Mouse (Mus musculus) kidney, postnatal 0 days (tissue): ENCODE data around the gene Fam196b. TPM values are rescaled to one million over a fixed set of nuclear protein-coding genes. Genes with fewer than 3 reads are reported as not detected.
A peak's percentile ranks its signal among the peaks of the same experiment; 100 is the strongest.

Experiments used
- ATAC-seq: fragments of 200-750 bp; cut with Nextera tagmentation; replicated peaks from 2 replicates; pipeline ENCODE4 v1.8.0; 2017; ENCODE audit warnings: low read depth, moderate number of reproducible peaks, moderate TSS enrichment, moderate library complexity; ENCODE audit not compliant: low FRiP score
- DNase-seq: peaks from one replicate; pipeline ENCODE4 v3.0.0-alpha.2; 2016; ENCODE audit warnings: low spot score
- H3K27ac ChIP-seq: fragments of 300-500 bp; sonication (generic); 2 replicates; pipeline ENCODE4 v1.5.1; 2014; ENCODE audit warnings: mild to moderate bottlenecking
- H3K27me3 ChIP-seq: fragments of 300-500 bp; sonication (generic); 2 replicates; pipeline ENCODE4 v1.6.1; 2014; ENCODE audit warnings: low read length, mixed read lengths; ENCODE audit not compliant: insufficient read depth
- H3K36me3 ChIP-seq: fragments of 300-500 bp; sonication (generic); 2 replicates; pipeline ENCODE4 v1.6.1; 2014; ENCODE audit warnings: low read length, mixed read lengths; ENCODE audit not compliant: insufficient read depth
- H3K4me1 ChIP-seq: fragments of 300-500 bp; sonication (generic); replicated peaks from 2 replicates; pipeline ENCODE4 v1.6.1; 2014; ENCODE audit warnings: antibody characterized with exemption, low read length, mixed read lengths; ENCODE audit not compliant: insufficient read depth
- H3K4me2 ChIP-seq: fragments of 300-500 bp; sonication (generic); 2 replicates; pipeline ENCODE4 v1.6.1; 2014; ENCODE audit warnings: mild to moderate bottlenecking, low read length, moderate library complexity, mixed read lengths
- H3K4me3 ChIP-seq: fragments of 300-500 bp; sonication (generic); replicated peaks from 2 replicates; pipeline ENCODE4 v1.5.1; 2014; ENCODE audit warnings: low read depth, low read length
- H3K9ac ChIP-seq: fragments of 300-500 bp; sonication (generic); 2 replicates; pipeline ENCODE4 v1.6.1; 2014; ENCODE audit warnings: low read depth, low read length
- H3K9me3 ChIP-seq: fragments of 300-500 bp; sonication (generic); replicated peaks from 2 replicates; pipeline ENCODE4 v1.6.1; 2016; ENCODE audit warnings: low read length, inconsistent platforms, mixed read lengths
- CTCF ChIP-seq: IDR thresholded peaks from 2 replicates; pipeline ENCODE4 v1.5.1; 2016; ENCODE audit warnings: antibody characterized with exemption, low read depth, mild to moderate bottlenecking, moderate library complexity
- WGBS: fragments of 180-500 bp; shearing (Covaris S2); extraction: QIAGEN DNeasy Blood & Tissue Kit; methylation state at CpG from one replicate; pipeline ENCODE4 v1.1.7; 2014; 5-methylcytosine and 5-hydroxymethylcytosine counted together
- polyA plus RNA-seq: library from polyadenylated mRNA; unstranded; fragments of >200 nt; fragmentation: Nextera tagmentation; extraction: Ambion mirVana; gene quantifications from 2 replicates; pipeline ENCODE4 v1.2.1, GENCODE M21; 2015

Gene Fam196b
- polyA plus RNA-seq, 1 experiment from 2014 or later = 0.21 TPM

- WGBS = 58% methylated on average over 5 of the region's 5 CpGs
- no peak overlapping the region for H3K9ac ChIP-seq
- no peaks in the 10 kb centered on the region for H3K27me3 ChIP-seq
- ATAC-seq (no peak), DNase-seq (no peak)
- no peak overlapping the region for H3K4me2 ChIP-seq
- TF ChIP-seq CTCF = no peak
- no peaks in the 10 kb centered on the region for H3K9me3 ChIP-seq
- no peak overlapping the region for H3K27ac ChIP-seq
- H3K4me1 ChIP-seq = no peaks in the 10 kb centered on the region
- no peaks in the 10 kb centered on the region for H3K36me3 ChIP-seq
- no peak overlapping the region for H3K4me3 ChIP-seq
Measured at GRCm38 (mm10) chr11:34406850-34407249, 92.2 kb downstream of the Fam196b start.

- Histone ChIP-seq H3K36me3 (no peaks in the 10 kb centered on the region), H3K4me3 (no peak overlapping the region), H3K27ac (no peak overlapping the region), H3K9ac (no peak overlapping the region), H3K27me3 (no peaks in the 10 kb centered on the region), H3K9me3 (no peaks in the 10 kb centered on the region), H3K4me2 (no peak overlapping the region), H3K4me1 (no peaks in the 10 kb centered on the region)
- no peak for TF ChIP-seq CTCF
- no peak for DNase-seq
- 55% methylated on average over 9 of the region's 9 CpGs for WGBS
- ATAC-seq = no peak
Measured at GRCm38 (mm10) chr11:34415884-34416618, 101.4 kb downstream of the Fam196b start.

- H3K4me1 ChIP-seq = no peaks in the 10 kb centered on the region
- TF ChIP-seq CTCF = no peak
- H3K9ac ChIP-seq = no peak overlapping the region
- H3K27me3 ChIP-seq = no peaks in the 10 kb centered on the region
- ATAC-seq (no peak), DNase-seq (no peak)
- H3K4me2 ChIP-seq = no peak overlapping the region
- no peak overlapping the region for H3K4me3 ChIP-seq
- H3K27ac ChIP-seq = no peak overlapping the region
- H3K9me3 ChIP-seq = no peaks in the 10 kb centered on the region
- no peaks in the 10 kb centered on the region for H3K36me3 ChIP-seq
- WGBS = 67% methylated on average over 3 of the region's 3 CpGs
Measured at GRCm38 (mm10) chr11:34416619-34416979, 102.0 kb downstream of the Fam196b start.

- H3K9me3 ChIP-seq = no peaks in the 10 kb centered on the region
- DNase-seq (peak; percentile 9), ATAC-seq (no peak)
- H3K4me1 ChIP-seq = no peaks in the 10 kb centered on the region
- H3K4me3 ChIP-seq = no peak overlapping the region
- WGBS = 34% methylated on average over 6 of the region's 6 CpGs
- H3K27me3 ChIP-seq = no peaks in the 10 kb centered on the region
- no peak overlapping the region for H3K9ac ChIP-seq
- H3K36me3 ChIP-seq = no peaks in the 10 kb centered on the region
- no peak overlapping the region for H3K27ac ChIP-seq
- TF ChIP-seq CTCF = no peak
- H3K4me2 ChIP-seq = no peak overlapping the region
Measured at GRCm38 (mm10) chr11:34421061-34421460, 106.4 kb downstream of the Fam196b start.

GRCm38 (mm10) chr11:34424546-34424945 lies 109.9 kb downstream of the Fam196b start:
- DNase-seq (no peak), ATAC-seq (no peak)
- Histone ChIP-seq H3K9me3 (no peaks in the 10 kb centered on the region), H3K36me3 (no peaks in the 10 kb centered on the region), H3K27me3 (no peaks in the 10 kb centered on the region), H3K9ac (no peak overlapping the region), H3K4me2 (no peak overlapping the region), H3K27ac (no peak overlapping the region), H3K4me3 (no peak overlapping the region), H3K4me1 (no peaks in the 10 kb centered on the region)
- 72% methylated on average over 1 of the region's 1 CpGs for WGBS
- TF ChIP-seq CTCF = no peak

- no peak overlapping the region for H3K4me3 ChIP-seq
- H3K9me3 ChIP-seq = no peaks in the 10 kb centered on the region
- H3K4me1 ChIP-seq = no peaks in the 10 kb centered on the region
- DNase-seq (no peak), ATAC-seq (no peak)
- 89% methylated on average over 5 of the region's 5 CpGs for WGBS
- H3K9ac ChIP-seq = no peak overlapping the region
- no peak overlapping the region for H3K4me2 ChIP-seq
- H3K36me3 ChIP-seq = no peaks in the 10 kb centered on the region
- no peaks in the 10 kb centered on the region for H3K27me3 ChIP-seq
- TF ChIP-seq CTCF = no peak
- no peak overlapping the region for H3K27ac ChIP-seq
Measured at GRCm38 (mm10) chr11:34427212-34427611, 112.6 kb downstream of the Fam196b start.

GRCm38 (mm10) chr11:34430940-34431339 lies 116.3 kb downstream of the Fam196b start:
- 88% methylated on average over 4 of the region's 4 CpGs for WGBS
- ATAC-seq = no peak
- no peaks in the 10 kb centered on the region for H3K36me3 ChIP-seq

More at GRCm38 (mm10) chr11:34430940-34431339, 116.3 kb downstream of the Fam196b start:
- Histone ChIP-seq H3K4me1 (no peaks in the 10 kb centered on the region), H3K27me3 (no peaks in the 10 kb centered on the region), H3K9me3 (no peaks in the 10 kb centered on the region), H3K4me2 (no peak overlapping the region), H3K4me3 (no peak overlapping the region), H3K27ac (no peak overlapping the region), H3K9ac (no peak overlapping the region)
- TF ChIP-seq CTCF = no peak
- DNase-seq = no peak
